Mouse (Mus musculus): ENCODE data around the gene Ofcc1.

- TF ChIP-seq EP300 (optimal IDR thresholded peaks at IDR 0.05) (no peak), CTCF (IDR thresholded peaks at IDR 0.05; ENCODE audit: low read depth) (no peak)
Observed at GRCm38 (mm10) chr13:39997901-39998300, 363.3 kb downstream of the Ofcc1 start.
